Mouse (Mus musculus): ENCODE data around the gene Mrpl2. TPM values are rescaled to one million over a fixed set of nuclear protein-coding genes. Genes with fewer than 3 reads are reported as not detected.

The Mrpl2 gene
- polyA plus RNA-seq, 1 experiment, result 67.8 TPM

Other genes starting within 250 kb of the Mrpl2 start
- gene Crip3, start 217.3 kb upstream of the Mrpl2 start, polyA plus RNA-seq (2012; rRNA removed), result 0.92 and 1.1 TPM in 2 replicates
- 0.10 TPM in 1 of 2 replicates, not detected in the other for gene Slc22a7, start 207.8 kb upstream of the Mrpl2 start, polyA plus RNA-seq (2012; rRNA removed)
- 0.43 and 0.56 TPM in 2 replicates for gene Ttbk1, start 158.6 kb upstream of the Mrpl2 start, polyA plus RNA-seq (2012; rRNA removed)
- gene Dnph1, start 149.5 kb upstream of the Mrpl2 start, polyA plus RNA-seq (2012; rRNA removed), result 1.4 and 3.4 TPM in 2 replicates
- 29.7 and 30.8 TPM in 2 replicates for gene Cul9, start 99.8 kb upstream of the Mrpl2 start, polyA plus RNA-seq (2012; rRNA removed)
- 96.7 and 114 TPM in 2 replicates for gene Srf, start 90.1 kb upstream of the Mrpl2 start, polyA plus RNA-seq (2012; rRNA removed)
- gene Ptk7, start 16.7 kb upstream of the Mrpl2 start, polyA plus RNA-seq (2012; rRNA removed), result 15.7 and 22.4 TPM in 2 replicates
- 20.2 and 20.7 TPM in 2 replicates for gene Klc4, start 207 bp upstream of the Mrpl2 start, polyA plus RNA-seq (2012; rRNA removed)
- gene Cul7, start 4.1 kb downstream of the Mrpl2 start, polyA plus RNA-seq (2012; rRNA removed), result 42.4 and 51.2 TPM in 2 replicates
- 32.6 and 33.5 TPM in 2 replicates for gene Rrp36, start 28.1 kb downstream of the Mrpl2 start, polyA plus RNA-seq (2012; rRNA removed)
- gene Mea1, start 32.6 kb downstream of the Mrpl2 start, polyA plus RNA-seq (2012; rRNA removed), result 82.6 and 97.0 TPM in 2 replicates
- gene Klhdc3, start 34.7 kb downstream of the Mrpl2 start, polyA plus RNA-seq (2012; rRNA removed), result 82.4 and 83.9 TPM in 2 replicates
- gene Ppp2r5d, start 58.9 kb downstream of the Mrpl2 start, polyA plus RNA-seq (2012; rRNA removed), result 44.3 and 44.5 TPM in 2 replicates
- gene Pex6, start 65.2 kb downstream of the Mrpl2 start, polyA plus RNA-seq (2012; rRNA removed), result 39.0 and 42.4 TPM in 2 replicates
- gene Gnmt, start 82.9 kb downstream of the Mrpl2 start, polyA plus RNA-seq (2012; rRNA removed), result 12.3 and 16.7 TPM in 2 replicates
- 59.9 and 60.0 TPM in 2 replicates for gene Cnpy3, start 106.0 kb downstream of the Mrpl2 start, polyA plus RNA-seq (2012; rRNA removed)
- gene Ptcra, start 117.5 kb downstream of the Mrpl2 start, polyA plus RNA-seq (2012; rRNA removed), result not detected in 2 replicates
- 177 and 185 TPM in 2 replicates for gene 2310039H08Rik, start 126.4 kb downstream of the Mrpl2 start, polyA plus RNA-seq (2012; rRNA removed)
- gene Rpl7l1, start 136.4 kb downstream of the Mrpl2 start, polyA plus RNA-seq (2012; rRNA removed), result 21.7 and 27.0 TPM in 2 replicates
- gene Bicral, start 212.3 kb downstream of the Mrpl2 start, polyA plus RNA-seq (2012; rRNA removed), result 7.5 and 18.0 TPM in 2 replicates
- 25.3 and 29.6 TPM in 2 replicates for gene Tbcc, start 244.5 kb downstream of the Mrpl2 start, polyA plus RNA-seq (2012; rRNA removed)

All from gonadal fat pad, adult 2 months (tissue).